Mouse (Mus musculus): ENCODE measurements around the gene Ubxn11. TPM values are rescaled to one million over a fixed set of nuclear protein-coding genes. Genes with fewer than 3 reads are reported as not detected.

The Ubxn11 gene
- polyA plus RNA-seq, 1 experiment from 2014 or later = 4.8 TPM

DNA sequence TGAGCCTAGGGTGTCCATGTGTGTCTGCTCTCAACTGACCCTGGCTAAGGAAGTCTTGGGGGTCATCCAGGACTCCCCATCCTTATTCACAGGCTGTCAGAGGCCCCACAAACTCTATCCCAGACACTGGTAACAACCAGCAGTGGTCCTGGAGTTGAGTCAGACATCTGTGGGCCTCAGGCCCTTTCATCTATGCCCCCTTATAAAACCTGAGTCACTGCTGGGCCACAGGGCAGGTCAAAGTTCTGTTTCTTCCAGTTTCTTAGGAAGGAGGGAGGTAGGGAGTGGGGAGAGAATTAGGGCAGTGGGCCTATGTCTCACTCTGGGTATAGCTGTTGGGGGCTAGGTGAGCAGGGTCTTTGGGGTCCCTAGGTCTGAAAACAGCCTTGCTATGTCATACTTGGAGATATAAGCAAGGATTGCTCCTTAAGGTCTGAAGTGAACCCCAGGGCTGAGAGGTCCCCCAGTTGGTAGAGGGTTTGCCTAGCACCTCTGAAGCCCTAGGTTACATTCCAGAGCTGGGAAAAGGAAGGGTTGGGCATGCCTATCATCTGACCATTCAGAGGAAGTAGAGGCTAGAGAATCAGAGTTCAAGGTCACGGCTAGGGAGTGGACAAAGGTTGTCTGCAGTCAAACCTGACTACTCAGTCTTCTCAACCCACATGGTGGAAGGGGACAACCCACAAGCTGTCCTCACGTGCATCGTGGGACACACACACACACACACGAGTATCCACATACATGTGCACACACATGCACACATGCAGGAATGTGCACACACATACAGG, 33.4 kb upstream of the Ubxn11 start:
- H3K4me3 ChIP-seq = no peak overlapping the region
- no peak for DNase-seq (ENCODE audit: low spot score)
- H3K36me3 ChIP-seq = no peaks in the 10 kb centered on the region
- WGBS = 87% methylated on average over 4 of the region's 4 CpGs
- H3K27ac ChIP-seq (replicated peaks) = no peak overlapping the region
- H3K9me3 ChIP-seq (replicated peaks) = no peaks in the 10 kb centered on the region
- peaks cover 7% of the 10 kb centered on the region for H3K4me1 ChIP-seq
- peaks cover 28% of the 10 kb centered on the region for H3K27me3 ChIP-seq (ENCODE audit: low read depth, poor library complexity, severe bottlenecking)

DNA sequence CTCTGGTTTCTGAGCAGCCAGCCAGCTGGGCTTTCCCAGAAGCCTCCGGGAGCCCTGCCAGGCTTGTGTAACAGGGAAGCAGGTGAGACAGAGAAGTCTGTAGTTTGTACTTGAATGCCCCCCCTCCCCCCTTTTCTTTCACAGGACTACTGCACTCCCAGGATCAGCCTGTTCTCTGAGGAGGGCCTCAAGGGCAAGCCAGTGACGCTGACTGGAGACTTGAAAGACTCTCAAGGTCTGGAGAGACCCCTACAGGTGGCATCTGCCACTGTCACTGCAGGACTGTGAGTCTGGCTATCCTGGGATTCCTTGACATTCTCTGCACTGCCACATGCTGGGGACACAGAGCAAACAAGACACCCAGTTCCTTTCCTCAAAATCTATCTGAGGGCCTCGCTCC, 23.7 kb upstream of the Ubxn11 start:
- Histone ChIP-seq H3K4me3 (no peak overlapping the region), H3K4me1 (peaks cover 28% of the 10 kb centered on the region), H3K36me3 (no peaks in the 10 kb centered on the region), H3K27ac (replicated peaks) (0 out of 2 replicates have a peak overlapping the region, but pooled peaks have one; percentile 39), H3K27me3 (ENCODE audit: low read depth, poor library complexity, severe bottlenecking) (peaks cover 38% of the 10 kb centered on the region), H3K9me3 (replicated peaks) (no peaks in the 10 kb centered on the region)
- peak; percentile 70 for DNase-seq (ENCODE audit: low spot score)
- 29% methylated on average over 3 of the region's 3 CpGs for WGBS

DNA sequence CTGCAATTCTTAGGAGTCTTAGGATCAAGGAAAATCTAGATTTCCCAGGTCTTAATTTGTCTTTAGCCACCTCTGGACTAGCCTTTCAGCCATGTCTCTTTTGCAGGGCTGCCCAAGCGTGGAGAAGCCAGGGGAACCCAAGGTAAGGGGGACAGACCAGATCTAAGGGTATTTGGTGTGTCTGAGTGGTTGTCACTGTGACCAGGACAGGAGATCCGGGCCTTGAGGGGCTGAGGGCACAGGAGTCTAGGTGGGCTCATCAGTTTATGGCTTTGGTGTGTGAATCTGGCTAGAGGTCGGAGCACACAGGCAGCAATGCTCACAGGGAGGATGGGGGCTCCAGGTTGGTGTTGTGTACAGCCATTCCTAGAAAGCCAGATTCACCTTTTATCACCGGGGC, 21.7 kb upstream of the Ubxn11 start:
- Histone ChIP-seq H3K36me3 (no peaks in the 10 kb centered on the region), H3K4me3 (no peak overlapping the region), H3K27me3 (ENCODE audit: low read depth, poor library complexity, severe bottlenecking) (peaks cover 38% of the 10 kb centered on the region), H3K9me3 (replicated peaks) (no peaks in the 10 kb centered on the region), H3K4me1 (peaks cover 28% of the 10 kb centered on the region), H3K27ac (replicated peaks) (no peak overlapping the region)
- 81% methylated on average over 4 of the region's 4 CpGs for WGBS
- no peak for DNase-seq (ENCODE audit: low spot score)

- peaks cover 38% of the 10 kb centered on the region for H3K27me3 ChIP-seq (ENCODE audit: low read depth, poor library complexity, severe bottlenecking)
- peak; percentile 70 for DNase-seq (ENCODE audit: low spot score)
- peak overlapping the region; percentile 9; the same call in 1 of the 2 replicates for H3K27ac ChIP-seq (replicated peaks)
- WGBS = under 1% methylated on average over 41 of the region's 41 CpGs
- no peaks in the 10 kb centered on the region for H3K9me3 ChIP-seq (replicated peaks)
- H3K4me1 ChIP-seq = peaks cover 28% of the 10 kb centered on the region
- no peaks in the 10 kb centered on the region for H3K36me3 ChIP-seq
- H3K4me3 ChIP-seq = peak overlapping the region; percentile 60
Measured at GRCm38 (mm10) chr4:134081730-134082386, 20.5 kb upstream of the Ubxn11 start.

DNA sequence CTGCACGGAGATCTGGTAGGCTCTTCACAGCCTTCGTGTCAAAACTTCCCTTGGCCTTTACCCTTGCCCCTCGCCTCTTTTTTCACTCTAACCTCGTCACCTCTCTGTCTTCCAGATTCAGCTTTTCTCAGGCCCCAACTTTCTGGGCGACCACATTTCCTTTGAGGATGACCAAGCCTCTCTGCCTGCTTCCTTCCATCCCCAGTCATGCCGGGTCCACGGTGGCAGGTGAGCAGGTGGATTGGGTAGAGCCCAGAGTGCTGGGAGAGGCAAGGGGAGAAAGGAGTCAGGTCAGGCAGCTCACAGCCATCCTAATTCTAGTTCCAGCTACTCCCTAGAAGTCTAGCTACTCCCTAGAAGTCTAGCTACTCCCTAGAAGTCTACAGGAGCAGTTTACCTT, 19.9 kb upstream of the Ubxn11 start:
- no peaks in the 10 kb centered on the region for H3K9me3 ChIP-seq (replicated peaks)
- 18% methylated on average over 7 of the region's 7 CpGs for WGBS
- H3K27me3 ChIP-seq (ENCODE audit: low read depth, poor library complexity, severe bottlenecking) = peaks cover 38% of the 10 kb centered on the region
- peak overlapping the region; percentile 60 for H3K4me3 ChIP-seq
- no peak overlapping the region for H3K27ac ChIP-seq (replicated peaks)
- no peaks in the 10 kb centered on the region for H3K36me3 ChIP-seq
- H3K4me1 ChIP-seq = peaks cover 31% of the 10 kb centered on the region
- DNase-seq (ENCODE audit: low spot score) = no peak

GRCm38 (mm10) chr4:134084999-134085398, 17.4 kb upstream of the Ubxn11 start:
- H3K4me1 ChIP-seq = peaks cover 22% of the 10 kb centered on the region
- H3K4me3 ChIP-seq = no peak overlapping the region
- H3K27ac ChIP-seq (replicated peaks) = no peak overlapping the region
- peaks cover 31% of the 10 kb centered on the region for H3K27me3 ChIP-seq (ENCODE audit: low read depth, poor library complexity, severe bottlenecking)
- 83% methylated on average over 4 of the region's 4 CpGs for WGBS
- H3K9me3 ChIP-seq (replicated peaks) = no peaks in the 10 kb centered on the region
- no peaks in the 10 kb centered on the region for H3K36me3 ChIP-seq
- no peak for DNase-seq (ENCODE audit: low spot score)

- Histone ChIP-seq H3K4me3 (no peak overlapping the region), H3K27ac (replicated peaks) (no peak overlapping the region), H3K9me3 (replicated peaks) (no peaks in the 10 kb centered on the region), H3K27me3 (ENCODE audit: low read depth, poor library complexity, severe bottlenecking) (peaks cover 8% of the 10 kb centered on the region), H3K4me1 (peaks cover 9% of the 10 kb centered on the region), H3K36me3 (no peaks in the 10 kb centered on the region)
- DNase-seq (ENCODE audit: low spot score) = peak; percentile 53
- 51% methylated on average over 7 of the region's 7 CpGs for WGBS
Measured at GRCm38 (mm10) chr4:134087412-134087811, 15.0 kb upstream of the Ubxn11 start.

DNA sequence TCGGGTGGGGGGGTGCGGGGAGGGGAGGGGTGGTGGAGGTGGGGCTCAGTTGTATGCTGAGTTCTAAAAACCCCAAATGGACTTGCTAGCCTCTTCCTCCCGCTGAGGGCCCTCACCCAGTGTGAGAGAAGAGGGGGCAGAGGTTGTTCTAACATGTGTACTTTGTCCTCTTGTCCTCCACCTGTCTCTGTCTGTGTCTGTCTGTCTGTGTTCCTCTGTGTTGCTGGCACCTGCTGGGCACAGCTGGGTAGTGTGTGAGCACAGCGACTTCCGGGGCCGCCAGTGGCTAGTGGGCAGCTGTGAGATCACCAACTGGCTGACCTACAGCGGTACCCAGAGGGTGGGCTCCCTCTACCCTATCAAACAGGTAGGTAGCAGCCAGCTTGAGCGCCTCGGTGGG, 13.3 kb upstream of the Ubxn11 start:
- no peaks in the 10 kb centered on the region for H3K36me3 ChIP-seq
- H3K4me3 ChIP-seq = no peak overlapping the region
- 0 out of 2 replicates have a peak, but pooled peaks cover 4% of the 10 kb centered on the region for H3K4me1 ChIP-seq
- no peaks in the 10 kb centered on the region for H3K9me3 ChIP-seq (replicated peaks)
- DNase-seq (ENCODE audit: low spot score) = no peak
- 81% methylated on average over 9 of the region's 9 CpGs for WGBS
- no peak overlapping the region for H3K27ac ChIP-seq (replicated peaks)
- H3K27me3 ChIP-seq (ENCODE audit: low read depth, poor library complexity, severe bottlenecking) = no peaks in the 10 kb centered on the region

DNA sequence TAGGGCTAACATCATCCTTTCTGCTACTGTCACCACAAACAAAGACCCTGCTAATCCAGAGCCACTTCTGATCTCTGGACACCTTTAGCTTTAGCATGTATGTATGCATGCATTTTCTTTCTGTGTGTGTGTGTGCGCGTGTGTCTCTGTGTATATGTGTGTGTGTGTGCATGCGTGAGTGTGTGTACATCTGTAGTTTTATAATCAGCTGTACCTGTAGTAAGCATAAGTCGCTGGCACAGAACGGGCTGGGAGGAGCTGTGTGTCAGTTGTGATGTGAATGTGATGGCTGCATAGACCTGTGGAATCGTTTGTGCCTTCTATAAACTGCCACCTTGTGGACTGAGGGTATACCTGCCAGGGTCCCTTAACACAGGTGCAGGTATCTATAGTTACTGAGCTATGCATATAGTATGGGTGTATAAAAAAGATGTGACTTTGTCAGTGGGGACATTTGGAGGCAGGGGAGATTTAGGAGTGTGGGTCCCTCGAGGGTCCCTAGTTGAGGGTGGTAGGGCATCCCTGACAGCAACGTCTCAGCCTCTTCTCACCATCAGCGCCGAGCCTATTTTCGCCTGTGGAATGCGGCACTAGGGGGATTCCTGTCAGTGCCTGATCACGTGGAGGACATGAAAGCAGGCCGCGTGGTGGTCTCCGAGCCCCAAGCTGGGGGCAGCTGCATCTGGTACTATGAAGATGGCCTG, 11.7 kb upstream of the Ubxn11 start:
- DNase-seq (ENCODE audit: low spot score) = no peak
- no peaks in the 10 kb centered on the region for H3K36me3 ChIP-seq
- H3K27me3 ChIP-seq (ENCODE audit: low read depth, poor library complexity, severe bottlenecking) = no peaks in the 10 kb centered on the region
- H3K4me3 ChIP-seq = no peak overlapping the region
- H3K27ac ChIP-seq (replicated peaks) = no peak overlapping the region
- 88% methylated on average over 16 of the region's 16 CpGs for WGBS
- H3K4me1 ChIP-seq = 0 out of 2 replicates have a peak, but pooled peaks cover 4% of the 10 kb centered on the region
- no peaks in the 10 kb centered on the region for H3K9me3 ChIP-seq (replicated peaks)

DNA sequence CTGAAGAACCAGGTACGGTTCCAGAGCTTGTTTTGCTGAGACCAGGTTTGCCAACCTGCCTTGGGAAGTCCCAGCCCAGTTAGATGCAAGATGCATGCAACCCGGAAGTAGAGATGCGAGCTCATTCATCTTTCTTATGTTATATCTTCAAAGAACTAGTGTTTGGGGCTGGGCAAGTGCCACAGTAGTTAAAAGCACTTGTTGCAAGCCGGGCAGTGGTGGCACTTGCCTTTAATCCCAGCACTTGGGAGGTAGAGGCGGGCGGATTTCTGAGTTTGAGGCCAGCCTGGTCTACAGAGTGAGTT, 11.2 kb upstream of the Ubxn11 start:
- 90% methylated on average over 6 of the region's 6 CpGs for WGBS
- Histone ChIP-seq H3K27me3 (ENCODE audit: low read depth, poor library complexity, severe bottlenecking) (no peaks in the 10 kb centered on the region), H3K4me1 (0 out of 2 replicates have a peak, but pooled peaks cover 4% of the 10 kb centered on the region), H3K4me3 (no peak overlapping the region), H3K36me3 (no peaks in the 10 kb centered on the region), H3K27ac (replicated peaks) (no peak overlapping the region), H3K9me3 (replicated peaks) (no peaks in the 10 kb centered on the region)
- DNase-seq (ENCODE audit: low spot score) = no peak

GRCm38 (mm10) chr4:134092382-134093288, 9.7 kb upstream of the Ubxn11 start:
- Histone ChIP-seq H3K27me3 (ENCODE audit: low read depth, poor library complexity, severe bottlenecking) (no peaks in the 10 kb centered on the region), H3K4me3 (no peak overlapping the region), H3K36me3 (no peaks in the 10 kb centered on the region), H3K27ac (replicated peaks) (no peak overlapping the region), H3K9me3 (replicated peaks) (no peaks in the 10 kb centered on the region), H3K4me1 (no peaks in the 10 kb centered on the region)
- 70% methylated on average over 6 of the region's 6 CpGs for WGBS
- DNase-seq (ENCODE audit: low spot score) = peak; percentile 32

DNA sequence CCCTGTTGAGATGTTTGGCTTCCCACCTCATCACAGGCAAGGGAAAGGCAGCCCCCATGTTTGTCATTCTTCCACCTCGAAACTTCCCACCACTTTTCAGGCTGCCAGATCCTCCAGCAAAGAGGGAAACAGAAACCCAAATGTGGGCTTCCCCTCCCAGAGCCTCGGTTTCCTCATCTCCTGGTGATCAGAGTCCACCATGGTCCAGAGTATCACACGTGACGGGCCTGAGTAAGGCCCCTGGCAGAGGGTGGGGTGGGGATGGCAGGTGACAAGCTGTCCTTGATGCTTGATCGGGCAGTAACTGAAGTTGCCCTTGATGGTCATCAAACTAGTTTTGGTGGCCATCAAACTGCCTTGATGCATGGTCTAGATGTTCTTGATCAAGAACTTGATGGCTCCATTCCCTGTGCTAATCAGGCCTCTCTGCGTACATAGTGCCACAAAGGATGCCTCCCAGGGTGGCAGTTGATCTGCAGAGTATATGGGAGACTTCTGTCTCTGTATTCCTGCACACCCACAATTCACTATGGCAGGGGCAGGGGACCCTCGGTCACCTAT, 8.3 kb upstream of the Ubxn11 start:
- Histone ChIP-seq H3K27me3 (ENCODE audit: low read depth, poor library complexity, severe bottlenecking) (no peaks in the 10 kb centered on the region), H3K9me3 (replicated peaks) (no peaks in the 10 kb centered on the region), H3K4me3 (no peak overlapping the region), H3K36me3 (no peaks in the 10 kb centered on the region), H3K27ac (replicated peaks) (no peak overlapping the region), H3K4me1 (no peaks in the 10 kb centered on the region)
- WGBS = 92% methylated on average over 7 of the region's 7 CpGs
- no peak for DNase-seq (ENCODE audit: low spot score)
